Mouse (Mus musculus) cerebellum, postnatal 4 days (tissue): ENCODE data around the gene Dlx2.

ENCODE experiments used
- DNase-seq, 2 experiments: peaks; one replicate each; pipeline ENCODE4 v3.0.0; 2022; ENCODE audit warnings: low spot score in 2 of 2, mixed read lengths in 1 of 2

Dlx2 gene

DNA sequence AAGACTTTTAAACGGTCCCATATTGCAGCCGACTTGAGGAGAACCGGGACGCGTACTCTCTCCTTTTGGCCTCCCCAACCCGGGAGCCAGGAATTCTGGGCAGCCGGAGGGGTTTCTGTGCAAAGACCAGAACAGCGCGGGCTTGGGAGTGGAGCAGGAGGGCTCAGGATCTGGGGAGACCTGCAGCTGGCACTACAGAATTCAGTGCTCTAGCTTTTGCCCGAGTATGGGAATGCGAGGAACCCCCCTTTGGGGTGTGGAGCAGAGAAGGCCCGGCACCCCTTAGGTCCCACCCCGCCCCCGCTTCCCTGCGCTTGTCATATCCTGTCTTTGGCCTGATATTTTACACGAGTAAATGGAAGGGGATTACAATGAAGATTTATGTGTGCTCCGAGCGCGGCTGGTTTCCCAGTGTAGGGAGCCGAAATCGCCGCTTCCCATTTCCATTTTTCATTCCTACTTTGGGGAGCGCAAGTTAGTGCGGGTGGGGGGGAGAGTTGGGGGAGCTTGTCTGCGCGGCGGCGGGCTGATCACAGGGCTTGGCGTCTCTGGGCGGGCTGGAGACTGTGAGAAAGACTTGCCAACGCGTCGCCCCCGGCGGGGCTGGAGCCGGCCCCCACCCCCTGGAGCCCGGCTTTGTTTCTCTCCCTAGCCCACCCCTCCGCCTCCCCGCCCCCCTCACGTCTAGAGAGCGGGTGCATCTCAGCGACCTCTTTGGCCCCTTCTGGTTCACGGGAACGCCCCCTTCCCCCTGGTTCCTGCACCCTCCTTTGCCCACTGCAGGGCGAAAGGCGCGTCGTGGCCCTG, 5.7 kb downstream of the Dlx2 start:
- no peak for DNase-seq

DNA sequence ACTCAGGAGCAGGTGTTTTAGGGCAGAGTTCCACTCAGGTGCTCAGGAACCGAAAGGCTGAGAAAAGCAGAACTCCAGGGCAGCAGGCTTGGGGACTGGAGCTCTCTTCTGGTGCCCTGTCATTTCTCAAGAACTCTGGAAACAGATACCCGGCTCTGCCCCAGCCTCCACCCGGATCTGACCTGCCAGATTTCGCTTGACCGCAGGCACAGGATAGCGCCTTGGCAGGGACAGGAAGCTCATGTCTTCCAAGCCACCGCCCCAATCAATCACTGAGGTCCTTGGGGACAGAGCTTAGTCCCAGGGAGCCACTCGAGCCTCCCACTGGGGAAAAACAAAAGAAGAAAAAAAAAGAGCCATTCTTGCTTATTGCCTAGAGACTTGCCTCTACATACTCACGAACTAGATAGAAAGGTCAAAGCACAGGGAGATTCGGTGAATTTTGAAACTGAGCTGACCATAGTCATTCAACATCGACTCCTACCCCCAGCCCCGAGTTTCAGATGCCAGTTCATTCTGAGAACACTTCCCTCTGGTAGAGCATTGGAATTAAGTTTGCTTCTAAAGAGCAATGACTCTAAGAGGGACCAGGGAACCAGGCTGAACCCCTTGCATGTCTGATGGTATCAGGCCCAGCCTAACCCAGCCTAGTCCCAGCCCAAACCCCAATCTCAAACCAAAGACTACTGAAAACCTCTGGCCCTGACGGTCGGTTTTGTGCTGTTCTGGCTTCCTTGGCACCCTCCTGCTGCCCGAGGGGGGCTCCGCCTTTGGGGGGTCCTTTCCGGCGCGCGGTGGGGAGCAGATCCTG, 12.1 kb downstream of the Dlx2 start:
- DNase-seq, result no peak

GRCm38 (mm10) chr2:71533094-71533493, 13.5 kb downstream of the Dlx2 start:
- no peak for DNase-seq

- no peak for DNase-seq
Measured at GRCm38 (mm10) chr2:71531990-71532970, 14.3 kb downstream of the Dlx2 start.

DNA sequence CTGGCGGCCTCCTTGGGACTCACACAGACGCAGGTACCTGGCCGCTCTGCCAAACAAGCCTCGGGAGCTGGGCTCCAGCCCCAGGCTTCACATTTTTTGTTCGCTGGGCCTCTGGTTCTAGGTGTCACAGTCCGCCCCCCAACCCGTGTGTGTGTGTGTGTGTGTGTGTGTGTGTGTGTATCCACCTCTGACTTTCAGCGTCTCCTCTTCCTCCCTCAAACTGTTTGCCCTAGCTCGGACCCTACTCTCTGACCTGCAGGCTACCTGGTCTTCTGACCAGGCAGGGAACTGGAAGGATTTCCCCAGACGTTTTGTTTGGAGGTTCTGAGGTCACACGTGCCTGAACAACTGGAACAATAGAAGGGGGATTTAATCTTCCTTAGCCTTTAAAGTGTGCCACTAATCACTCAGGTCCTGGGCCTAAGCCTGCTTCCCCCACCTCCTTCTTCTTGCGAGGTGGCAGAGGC, 15.4 kb downstream of the Dlx2 start:
- DNase-seq, result no peak

GRCm38 (mm10) chr2:71530391-71531123, 16.0 kb downstream of the Dlx2 start:
- no peak for DNase-seq

DNA sequence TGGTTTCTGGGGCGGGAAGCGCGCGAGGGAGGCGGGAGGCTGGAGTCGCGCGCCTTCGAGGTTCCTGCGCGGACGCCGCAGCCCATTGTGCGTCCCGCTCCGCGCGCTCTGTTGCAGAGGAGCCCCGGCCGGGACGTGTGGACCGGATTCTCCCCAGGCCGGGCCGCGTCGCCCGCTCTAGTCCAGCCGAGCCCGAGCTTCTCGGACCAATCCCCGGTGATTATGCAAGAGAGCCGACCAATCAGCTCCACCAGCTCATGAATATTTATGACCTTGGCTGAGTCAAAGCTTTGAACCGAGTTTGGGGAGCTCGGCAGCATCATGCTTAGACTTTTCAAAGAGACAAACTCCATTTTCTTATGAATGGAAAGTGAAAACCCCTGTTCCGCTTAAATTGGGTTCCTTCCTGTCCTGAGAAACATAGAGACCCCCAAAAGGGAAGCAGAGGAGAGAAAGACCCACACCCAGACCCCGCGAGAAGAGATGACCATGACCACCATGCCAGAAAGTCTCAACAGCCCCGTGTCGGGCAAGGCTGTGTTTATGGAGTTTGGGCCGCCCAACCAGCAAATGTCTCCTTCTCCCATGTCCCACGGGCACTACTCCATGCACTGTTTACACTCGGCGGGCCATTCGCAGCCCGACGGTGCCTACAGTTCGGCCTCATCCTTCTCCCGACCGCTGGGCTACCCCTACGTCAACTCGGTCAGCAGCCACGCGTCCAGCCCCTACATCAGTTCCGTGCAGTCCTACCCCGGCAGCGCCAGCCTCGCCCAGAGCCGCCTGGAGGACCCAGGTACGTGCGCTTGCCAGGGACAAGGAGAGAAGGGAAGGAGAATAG, 16.8 kb downstream of the Dlx2 start:
- DNase-seq, result no peak

- no peak for DNase-seq
Measured at GRCm38 (mm10) chr2:71528714-71529510, 17.6 kb downstream of the Dlx2 start.

GRCm38 (mm10) chr2:71528014-71528713, 18.4 kb downstream of the Dlx2 start, which contains the start of gene Dlx1:
Dlx1 (plus strand) TSS chr2:71528113.
- DNase-seq, result no peak

DNA sequence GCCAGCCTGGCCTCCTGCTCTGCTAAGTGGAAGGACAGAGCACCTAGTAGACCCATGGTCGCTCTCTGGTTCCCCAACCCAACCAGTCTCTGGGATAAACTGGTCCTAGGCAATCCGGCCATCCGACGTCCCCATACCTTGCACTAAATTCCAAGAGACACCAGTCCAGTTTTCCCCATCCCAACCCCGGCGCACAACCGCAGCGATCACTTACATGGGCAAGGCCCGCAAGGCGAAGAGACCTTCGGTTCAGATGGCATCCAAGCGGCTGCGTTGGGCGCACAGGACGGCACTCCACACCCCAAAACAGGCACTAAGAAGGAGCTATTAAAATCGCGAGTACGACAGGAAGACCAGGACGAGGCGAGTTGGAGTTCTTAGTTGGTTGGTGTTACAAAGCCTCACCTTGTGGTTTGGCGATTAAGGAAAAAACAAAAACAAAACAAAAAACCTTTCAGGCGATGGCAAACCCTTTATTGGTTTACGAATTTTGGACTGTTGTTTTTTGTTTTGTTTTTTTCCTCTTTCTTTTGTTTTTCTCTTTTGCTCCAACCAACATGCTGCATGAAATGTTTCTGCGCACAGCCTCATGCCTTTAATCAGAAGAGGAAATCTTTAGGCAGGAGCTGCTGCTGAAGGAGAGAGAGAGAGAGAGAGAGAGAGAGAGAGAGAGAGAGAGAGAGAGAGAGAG, 19.1 kb downstream of the Dlx2 start:
- no peak for DNase-seq

DNA sequence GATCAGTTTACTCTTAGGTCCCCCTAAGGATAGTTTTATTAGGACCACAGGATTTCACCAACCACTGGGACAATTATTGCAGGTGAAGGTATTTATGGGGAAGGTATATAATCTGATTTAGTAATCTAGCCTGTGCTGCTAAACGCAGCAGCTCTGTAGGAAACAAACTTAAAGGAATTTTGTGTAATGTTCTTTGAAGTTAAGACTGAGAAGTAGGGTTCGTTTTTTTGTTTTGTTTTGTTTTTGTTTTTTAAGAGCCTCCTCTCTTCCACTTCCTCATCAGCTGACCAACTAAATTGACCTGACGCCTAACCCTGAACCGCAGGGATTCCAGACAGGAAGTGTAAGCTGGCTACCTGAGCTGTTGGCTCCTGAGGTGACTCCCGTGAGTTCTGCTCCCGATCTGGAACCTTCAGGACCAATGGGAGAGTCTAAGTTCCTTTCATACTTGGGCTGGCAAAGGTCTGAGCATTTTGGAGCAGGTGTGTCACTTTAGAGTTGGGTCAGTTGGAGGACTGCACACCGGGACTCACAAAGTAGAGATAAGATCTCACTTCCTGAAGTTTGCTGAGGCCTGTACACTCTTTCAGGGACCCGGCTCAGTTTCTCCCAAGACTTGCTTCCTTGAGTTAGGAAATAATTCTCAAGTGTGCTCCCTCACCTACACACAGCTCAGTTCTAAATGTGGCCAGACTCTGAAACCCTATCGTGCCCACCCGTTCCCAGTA, 19.8 kb downstream of the Dlx2 start:
- no peak for DNase-seq

DNA sequence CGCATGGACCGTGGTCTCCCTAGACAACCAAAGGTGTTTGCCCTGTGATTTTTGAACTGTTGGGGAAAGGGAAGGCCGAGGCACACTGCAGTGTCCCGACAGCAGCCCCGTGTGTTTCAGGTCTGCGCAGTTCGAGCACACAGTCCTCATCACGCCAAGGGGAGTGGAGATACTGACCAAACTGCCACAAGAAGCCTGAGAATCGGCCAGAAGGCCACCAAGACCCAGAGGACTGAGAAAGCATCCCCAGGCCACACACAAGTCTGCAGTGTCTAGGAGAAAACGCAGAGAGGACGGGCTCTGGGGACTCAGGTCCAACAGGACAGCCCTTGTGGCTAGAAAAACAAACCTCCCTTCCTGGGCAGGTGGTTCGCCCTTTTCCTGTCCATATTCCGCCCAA, 21.8 kb downstream of the Dlx2 start:
- DNase-seq, result no peak

- DNase-seq, result no peak
Measured at GRCm38 (mm10) chr2:71523431-71523830, 23.1 kb downstream of the Dlx2 start.

GRCm38 (mm10) chr2:71522871-71523270, 23.7 kb downstream of the Dlx2 start:
- no peak for DNase-seq

DNA sequence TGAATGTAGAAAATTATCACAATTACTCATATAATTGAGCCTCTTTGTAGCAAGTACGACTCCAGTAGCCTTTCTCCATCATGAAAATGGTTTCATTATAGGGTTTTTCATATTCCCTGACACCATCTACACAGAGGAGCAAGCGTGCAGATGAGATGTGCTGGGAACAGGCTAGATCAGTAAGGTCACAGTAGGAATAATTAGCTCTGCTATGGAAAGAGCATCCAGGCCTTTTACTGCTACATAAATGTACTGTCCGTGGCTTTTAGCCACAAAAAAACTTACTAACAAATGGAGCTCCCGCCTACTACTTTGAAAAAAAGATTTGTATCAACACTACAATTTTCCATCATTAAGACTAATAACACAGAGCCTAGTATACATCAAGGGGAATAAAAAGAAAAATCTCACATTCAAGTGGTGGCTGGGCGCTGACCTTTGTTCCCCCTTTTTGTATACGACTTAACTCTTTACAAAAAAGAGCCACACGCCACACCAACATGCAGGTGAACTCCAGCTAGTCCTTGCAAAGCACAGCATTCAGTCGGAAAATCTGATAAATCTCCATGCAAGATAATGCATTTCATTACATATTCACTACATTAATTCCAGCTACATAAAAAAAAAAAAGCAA, 29.0 kb downstream of the Dlx2 start:
- DNase-seq, result no peak

GRCm38 (mm10) chr2:71516995-71517394, 29.6 kb downstream of the Dlx2 start:
- no peak for DNase-seq

- DNase-seq, result no peak
Measured at GRCm38 (mm10) chr2:71512326-71512725, 34.2 kb downstream of the Dlx2 start.
